Mouse (Mus musculus) mature B cell (primary cell): Measurements from ENCODE around the gene V1ra8.
"Not testable (repeated sequence)": the region's sequence is repeated elsewhere in the genome, so short reads cannot be mapped to it uniquely, and the experiment has no call there.

Experiments
- in situ Hi-C: fragments of 300-500 bp; cut with MboI; formaldehyde crosslinking; loops from 2 replicates; pipeline ENCODE4 v1.14.3; 2019

The V1ra8 gene

GRCm38 (mm10) chr6:90202493-90202892 is at the start of gene V1ra8:
Gene V1ra8, plus strand, starts transcription at chr6:90202793.
- in situ Hi-C loops = not testable (repeated sequence)

- in situ Hi-C loops = no loop called here
Observed at GRCm38 (mm10) chr6:90160139-90160538, 42.5 kb upstream of the V1ra8 start.

- in situ Hi-C loops = no loop called here
Observed at GRCm38 (mm10) chr6:90174508-90174907, 28.1 kb upstream of the V1ra8 start, which contains the start of gene Vmn1r52. Gene Vmn1r52, plus strand, starts transcription at chr6:90174808.

GRCm38 (mm10) chr6:90224338-90224737 is 21.7 kb downstream of the V1ra8 start, which contains the start of gene Vmn1r53:
Gene Vmn1r53, minus strand, starts transcription at chr6:90224438.
- in situ Hi-C loops = no loop called here

- in situ Hi-C loops = not testable (repeated sequence)
Observed at GRCm38 (mm10) chr6:90232114-90232513, 29.5 kb downstream of the V1ra8 start.

GRCm38 (mm10) chr6:90232681-90233080 is 30.1 kb downstream of the V1ra8 start:
- in situ Hi-C loops = no loop called here

- in situ Hi-C loops = no loop called here
Observed at GRCm38 (mm10) chr6:90244019-90244418, 41.4 kb downstream of the V1ra8 start.

- in situ Hi-C loops = no loop called here
Observed at GRCm38 (mm10) chr6:90246000-90246399, 43.4 kb downstream of the V1ra8 start, which contains the start of gene Vmn1r54. Gene Vmn1r54, plus strand, starts transcription at chr6:90246300.
